Mouse (Mus musculus) neural tube, embryonic 12.5 days (tissue): ENCODE measurements around the gene Josd2. TPM values are rescaled to one million over a fixed set of nuclear protein-coding genes. Genes with fewer than 3 reads are reported as not detected.
A peak's percentile ranks its signal among the peaks of the same experiment; 100 is the strongest.

ENCODE experiments used
- ATAC-seq: fragments of 200-750 bp; cut with Nextera tagmentation; 2 replicates; pipeline ENCODE4 v1.8.0; 2017; ENCODE audit warnings: low read depth, mild to moderate bottlenecking, moderate TSS enrichment, moderate library complexity; ENCODE audit not compliant: low FRiP score
- H3K27ac ChIP-seq: fragments of 300-500 bp; sonication (generic); 2 replicates; pipeline ENCODE4 v1.5.1; 2016
- H3K27me3 ChIP-seq: fragments of 300-500 bp; sonication (generic); replicated peaks from 2 replicates; pipeline ENCODE4 v1.6.1; 2016; ENCODE audit warnings: mild to moderate bottlenecking
- H3K36me3 ChIP-seq: fragments of 300-500 bp; sonication (generic); 2 replicates; pipeline ENCODE4 v1.6.1; 2016; ENCODE audit warnings: mild to moderate bottlenecking
- H3K4me1 ChIP-seq: fragments of 300-500 bp; sonication (generic); 2 replicates; pipeline ENCODE4 v1.6.1; 2016
- H3K4me2 ChIP-seq: fragments of 300-500 bp; sonication (generic); replicated peaks from 2 replicates; pipeline ENCODE4 v1.6.1; 2016; ENCODE audit warnings: mild to moderate bottlenecking
- H3K4me3 ChIP-seq: fragments of 300-500 bp; sonication (generic); 2 replicates; pipeline ENCODE4 v1.5.1; 2016
- H3K9ac ChIP-seq: fragments of 300-500 bp; sonication (generic); 2 replicates; pipeline ENCODE4 v1.6.1; 2016; ENCODE audit warnings: mild to moderate bottlenecking
- H3K9me3 ChIP-seq: fragments of 300-500 bp; sonication (generic); 2 replicates; pipeline ENCODE4 v1.6.1; 2016; ENCODE audit warnings: mild to moderate bottlenecking
- WGBS: fragments of 180-500 bp; shearing (Covaris S2); methylation state at CpG from one replicate; pipeline ENCODE4 v1.1.7; 2016; 5-methylcytosine and 5-hydroxymethylcytosine counted together
- polyA plus RNA-seq: library from polyadenylated mRNA; unstranded; fragments of >200 nt; fragmentation: Nextera tagmentation; extraction: Ambion mirVana; gene quantifications from 2 replicates; pipeline ENCODE4 v1.2.1, GENCODE M21; 2016

The Josd2 gene
- polyA plus RNA-seq, 1 experiment from 2014 or later: 61.7 TPM

- peak; percentile 97 for ATAC-seq
- Histone ChIP-seq H3K9ac (peak within 1 kb of the TSS; percentile 84), H3K27me3 (0 out of 2 replicates have a peak, but pooled peaks cover 5% of the 10 kb centered on the region), H3K36me3 (peaks cover 23% of the 10 kb centered on the region), H3K27ac (peak within 1 kb of the TSS; percentile 93), H3K9me3 (no peaks in the 10 kb centered on the region), H3K4me1 (peaks cover 18% of the 10 kb centered on the region), H3K4me3 (peak within 1 kb of the TSS; percentile 76), H3K4me2 (peak within 1 kb of the TSS; percentile 85)
- 1% methylated on average over 58 of the region's 58 CpGs for WGBS
These were observed 28.4 kb downstream of the Josd2 start, which contains the start of the genes Emc10 and Fam71e1 for GRCm38 (mm10) chr7:44495992-44496770. Emc10 (minus strand) TSS chr7:44496529. Fam71e1 (plus strand) TSS chr7:44496581.

- Histone ChIP-seq H3K4me1 (peaks cover 18% of the 10 kb centered on the region), H3K9ac (peak overlapping the region; percentile 83), H3K4me3 (peak overlapping the region; percentile 76), H3K27me3 (0 out of 2 replicates have a peak, but pooled peaks cover 5% of the 10 kb centered on the region), H3K27ac (peak overlapping the region; percentile 74), H3K36me3 (peaks cover 17% of the 10 kb centered on the region), H3K9me3 (no peaks in the 10 kb centered on the region), H3K4me2 (peak overlapping the region; percentile 85)
- WGBS: under 1% methylated on average over 26 of the region's 26 CpGs
- no peak for ATAC-seq
These were observed 29.0 kb downstream of the Josd2 start for GRCm38 (mm10) chr7:44496771-44497109.

GRCm38 (mm10) chr7:44497361-44498055, 29.7 kb downstream of the Josd2 start:
- ATAC-seq: no peak
- Histone ChIP-seq H3K9me3 (no peaks in the 10 kb centered on the region), H3K27me3 (0 out of 2 replicates have a peak, but pooled peaks cover 5% of the 10 kb centered on the region), H3K4me2 (peak overlapping the region; percentile 85), H3K9ac (0 out of 2 replicates have a peak overlapping the region, but pooled peaks have one; percentile 83), H3K27ac (no peak overlapping the region), H3K36me3 (peaks cover 10% of the 10 kb centered on the region), H3K4me3 (peak overlapping the region; percentile 76), H3K4me1 (peaks cover 18% of the 10 kb centered on the region)
- 89% methylated on average over 10 of the region's 10 CpGs for WGBS

- Histone ChIP-seq H3K4me2 (no peak overlapping the region), H3K4me1 (peaks cover 18% of the 10 kb centered on the region), H3K4me3 (no peak overlapping the region), H3K9me3 (no peaks in the 10 kb centered on the region), H3K27me3 (0 out of 2 replicates have a peak, but pooled peaks cover 5% of the 10 kb centered on the region), H3K9ac (no peak overlapping the region), H3K36me3 (no peaks in the 10 kb centered on the region), H3K27ac (no peak overlapping the region)
- no peak for ATAC-seq
- WGBS: 81% methylated on average over 1 of the region's 1 CpGs
These were observed 31.1 kb downstream of the Josd2 start for GRCm38 (mm10) chr7:44498922-44499321.

GRCm38 (mm10) chr7:44500046-44500445, 32.3 kb downstream of the Josd2 start:
- H3K9ac ChIP-seq: no peak overlapping the region
- H3K36me3 ChIP-seq: no peaks in the 10 kb centered on the region
- H3K4me3 ChIP-seq: no peak overlapping the region
- no peak overlapping the region for H3K27ac ChIP-seq
- ATAC-seq: no peak
- H3K4me2 ChIP-seq: no peak overlapping the region
- H3K9me3 ChIP-seq: no peaks in the 10 kb centered on the region
- 59% methylated on average over 20 of the region's 20 CpGs for WGBS
- 0 out of 2 replicates have a peak, but pooled peaks cover 5% of the 10 kb centered on the region for H3K27me3 ChIP-seq
- H3K4me1 ChIP-seq: peaks cover 12% of the 10 kb centered on the region

- Histone ChIP-seq H3K9ac (no peak overlapping the region), H3K27ac (no peak overlapping the region), H3K36me3 (no peaks in the 10 kb centered on the region), H3K9me3 (no peaks in the 10 kb centered on the region), H3K27me3 (0 out of 2 replicates have a peak, but pooled peaks cover 5% of the 10 kb centered on the region), H3K4me2 (no peak overlapping the region), H3K4me3 (no peak overlapping the region), H3K4me1 (peaks cover 4% of the 10 kb centered on the region; the same call in 1 of the 2 replicates)
- ATAC-seq: no peak
- 38% methylated on average over 5 of the region's 5 CpGs for WGBS
These were observed 33.9 kb downstream of the Josd2 start for GRCm38 (mm10) chr7:44501563-44502115.

DNA sequence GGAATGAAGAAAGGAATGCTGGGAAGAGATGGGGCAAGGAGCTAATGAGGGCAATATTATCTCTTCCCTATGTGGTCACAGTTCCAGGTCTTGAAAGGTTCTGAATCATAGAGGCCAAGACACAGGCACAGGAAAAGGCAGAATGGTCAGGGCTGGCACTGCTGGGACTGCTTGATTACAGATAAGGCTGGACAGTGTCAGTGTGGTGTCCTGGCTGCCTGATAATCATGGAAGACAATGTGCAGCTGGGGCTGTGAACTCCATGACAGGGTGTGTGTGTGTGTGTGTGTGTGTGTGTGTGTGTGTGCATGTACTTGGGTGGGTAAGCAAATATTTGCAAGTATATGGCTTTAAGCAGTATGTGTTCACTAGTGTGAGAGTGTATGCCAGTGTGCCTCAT, 39.7 kb downstream of the Josd2 start:
- no peak overlapping the region for H3K9ac ChIP-seq
- no peaks in the 10 kb centered on the region for H3K4me1 ChIP-seq
- H3K4me2 ChIP-seq: no peak overlapping the region
- H3K4me3 ChIP-seq: no peak overlapping the region
- 0 out of 2 replicates have a peak, but pooled peaks cover 1% of the 10 kb centered on the region for H3K9me3 ChIP-seq
- no peaks in the 10 kb centered on the region for H3K36me3 ChIP-seq
- ATAC-seq: no peak
- peaks cover 19% of the 10 kb centered on the region; the same call in 1 of the 2 replicates for H3K27me3 ChIP-seq
- no peak overlapping the region for H3K27ac ChIP-seq

GRCm38 (mm10) chr7:44519240-44519913, 51.6 kb downstream of the Josd2 start:
- Histone ChIP-seq H3K9me3 (no peaks in the 10 kb centered on the region), H3K27ac (no peak overlapping the region), H3K4me1 (0 out of 2 replicates have a peak, but pooled peaks cover 5% of the 10 kb centered on the region), H3K9ac (no peak overlapping the region), H3K27me3 (peaks cover 35% of the 10 kb centered on the region), H3K4me3 (no peak overlapping the region), H3K4me2 (no peak overlapping the region), H3K36me3 (no peaks in the 10 kb centered on the region)
- no peak for ATAC-seq
- WGBS: 71% methylated on average over 9 of the region's 9 CpGs

GRCm38 (mm10) chr7:44520990-44521389, 53.2 kb downstream of the Josd2 start:
- 72% methylated on average over 3 of the region's 3 CpGs for WGBS
- ATAC-seq: no peak
- Histone ChIP-seq H3K36me3 (no peaks in the 10 kb centered on the region), H3K27me3 (peaks cover 49% of the 10 kb centered on the region), H3K9me3 (no peaks in the 10 kb centered on the region), H3K4me1 (peaks cover 8% of the 10 kb centered on the region; the same call in 1 of the 2 replicates), H3K9ac (no peak overlapping the region), H3K27ac (no peak overlapping the region), H3K4me2 (no peak overlapping the region), H3K4me3 (no peak overlapping the region)
